Comparison of ENCODE assay signal across 22 mouse cellular contexts in genomic region chr10:12018281-12018680, GRCm38 (mm10).
A peak's percentile ranks its signal among the peaks of the same experiment; 100 is the strongest.
DNase-seq lines count a peak whose midpoint lies in the region; TF ChIP-seq lines count a peak whose summit lies in the region.
"Had no signal": no experiment of that assay in that cellular context is flagged by ENCODE, and none has a peak within 500 bp of the region (broad histone marks: within the 10 kb centered on the region; RNA-seq: fewer than 3 reads in every experiment).

No protein-coding gene starts in this region.

- peaks cover 12% of the 10 kb centered on the region; the same call in 1 of the 2 replicates for H3K4me1 ChIP-seq in cerebellum, adult 2 months (ENCODE audit: control insufficient read depth, insufficient read depth, low read length)
- H3K4me1 ChIP-seq: hindbrain, embryonic 13.5 days; kidney, embryonic 15.5 days; liver, embryonic 13.5 days; midbrain, embryonic 12.5 days; neural tube, embryonic 15.5 days had no signal

- no peak overlapping the region for H3K27ac ChIP-seq in cerebellum, adult 2 months (ENCODE audit: insufficient read depth, low read length)
- H3K27ac ChIP-seq: forebrain, embryonic 10.5 days; hindbrain, embryonic 13.5 days; kidney, embryonic 15.5 days; liver, embryonic 13.5 days; midbrain, embryonic 12.5 days; neural tube, embryonic 15.5 days had no signal

- no peak overlapping the region for H3K4me3 ChIP-seq in cerebellum, adult 2 months (replicated peaks; ENCODE audit: insufficient read depth, low read depth, low read length)
- H3K4me3 ChIP-seq: forebrain, embryonic 10.5 days; hindbrain, embryonic 13.5 days; kidney, embryonic 15.5 days; liver, embryonic 13.5 days; midbrain, embryonic 12.5 days; neural tube, embryonic 15.5 days had no signal

- intact Hi-C loops in left cerebral cortex, postnatal 4 days (cut with DNase I), result no loop called here
- intact Hi-C loops in left cerebral cortex, postnatal 25 days (cut with DNase I), result loop anchor here (10.0 kb wide), 1 partner anchor 407 kb away; no protein-coding TSS in a partner anchor

- no peaks in the 10 kb centered on the region for H3K27me3 ChIP-seq in cerebellum, adult 2 months (ENCODE audit: control insufficient read depth, insufficient read depth, low read length)
- H3K27me3 ChIP-seq: hindbrain, embryonic 13.5 days; kidney, embryonic 15.5 days; liver, embryonic 13.5 days; midbrain, embryonic 12.5 days; neural tube, embryonic 15.5 days had no signal

- 71% methylated on average over 5 of the region's 5 CpGs for WGBS in cerebellum, adult 2 months

- no peak for TF ChIP-seq CTCF in cerebellum, adult 2 months (IDR thresholded peaks at IDR 0.05; ENCODE audit: borderline replicate concordance, insufficient read depth, low read depth, low read length)

- no peak for TF ChIP-seq POLR2A in cerebellum, adult 2 months (IDR thresholded peaks at IDR 0.05; ENCODE audit: borderline replicate concordance, insufficient read depth, low read length)

- peak; percentile 20 to 26 for DNase-seq in cerebellum, adult 2 months
- no peak for DNase-seq in cerebellum, postnatal 4 days (ENCODE audit: low spot score in 2 of 2)
- DNase-seq in left cerebral cortex, postnatal 4 days, result peak; percentile 2
- DNase-seq in left cerebral cortex, postnatal 25 days (ENCODE audit: low spot score in 2 of 2), result no peak
- peak; percentile 33 for DNase-seq in R1 (ENCODE audit: low read depth, low spot score)
- peak; percentile 20 to 33 for DNase-seq in cerebellum, postnatal 25 days
- DNase-seq in urinary bladder, postnatal 25 days (ENCODE audit: low spot score), result no peak
- no peak for DNase-seq in embryo, embryonic 9.5 days (ENCODE audit: extremely low spot score)
- DNase-seq: adrenal gland, postnatal 36 days; gastrocnemius, postnatal 36 days; heart, postnatal 36 days; kidney, adult 11 months; liver, embryonic 13.5 days; lung, adult 2 months; lung, postnatal 14 days; thymus, adult 18-20 months; thymus, postnatal 36 days had no signal

Comparison
In these comparisons a context has a peak if more than half of its experiments do, and no peak if none do; other contexts are left out.
1. DNase-seq: peak in cerebellum, adult 2 months (2 of 2), left cerebral cortex, postnatal 4 days (single experiment), R1 (single experiment) and cerebellum, postnatal 25 days (2 of 2); none in cerebellum, postnatal 4 days (0 of 2), left cerebral cortex, postnatal 25 days (0 of 2), urinary bladder, postnatal 25 days (single experiment) and embryo, embryonic 9.5 days (single experiment).